Mouse (Mus musculus): Measurements from ENCODE around the gene Macrod1. TPM values are rescaled to one million over a fixed set of nuclear protein-coding genes. Genes with fewer than 3 reads are reported as not detected.

Gene Macrod1
- total RNA-seq, 2 experiments from 2014 or later = 261 to 294 TPM

GRCm38 (mm10) chr19:7239574-7239973, 183.0 kb downstream of the Macrod1 start:
- intact Hi-C loops (cut with DNase I) = loop anchor here (5.0 kb wide), 1 partner anchor 178 kb away; the partner anchor contains the start of gene 2700081O15Rik
- no peak for DNase-seq
- H3K27ac ChIP-seq = peak overlapping the region; percentile 95
- no peak for TF ChIP-seq CTCF (IDR thresholded peaks at IDR 0.05)
- H3K4me3 ChIP-seq = peak overlapping the region; percentile 88

- Histone ChIP-seq H3K27ac (peak overlapping the region; percentile 95), H3K4me3 (peak overlapping the region; percentile 88)
- intact Hi-C loops (cut with DNase I) = no loop called here
- DNase-seq = no peak
- TF ChIP-seq CTCF (IDR thresholded peaks at IDR 0.05) = no peak
These were observed 183.7 kb downstream of the Macrod1 start for GRCm38 (mm10) chr19:7240291-7240690.

- Histone ChIP-seq H3K27ac (peak within 1 kb of the TSS; percentile 95), H3K4me3 (peak within 1 kb of the TSS; percentile 88)
- intact Hi-C loops (cut with DNase I) = no loop called here
- 0 out of 2 replicates have a peak, but pooled peaks have one; percentile 2 for TF ChIP-seq CTCF (IDR thresholded peaks at IDR 0.05)
- DNase-seq = peak; percentile 95
These were observed 184.4 kb downstream of the Macrod1 start, which contains the start of gene Naa40 for GRCm38 (mm10) chr19:7240782-7241690. Gene Naa40, minus strand, starts transcription at chr19:7241183.

- TF ChIP-seq CTCF (IDR thresholded peaks at IDR 0.05) = no peak
- Histone ChIP-seq H3K4me3 (no peak overlapping the region), H3K27ac (no peak overlapping the region)
- no peak for DNase-seq
- intact Hi-C loops (cut with DNase I) = no loop called here
These were observed 189.4 kb downstream of the Macrod1 start for GRCm38 (mm10) chr19:7246021-7246420.

Other genes with a start within 250 kb of the Macrod1 start
- gene Rps6ka4, start 216.2 kb upstream of the Macrod1 start, total RNA-seq (2021) = 1 to 10 TPM; 9.3 to 9.4 TPM
- under 1 TPM; 0.46 to 0.59 TPM for gene Ccdc88b, start 198.6 kb upstream of the Macrod1 start, total RNA-seq (2021)
- gene Trmt112, start 147.1 kb upstream of the Macrod1 start, total RNA-seq (2021) = 10 to 100 TPM; 32.7 to 41.3 TPM
- 100 to 1,000 TPM; 177 to 270 TPM for gene Prdx5, start 146.7 kb upstream of the Macrod1 start, total RNA-seq (2021)
- gene Esrra, start 135.0 kb upstream of the Macrod1 start, total RNA-seq (2021) = 100 to 1,000 TPM in 1 of 2 experiments, 10 to 100 TPM in 1; 80.0 to 108 TPM
- not detected for gene Catsperz, start 131.4 kb upstream of the Macrod1 start, total RNA-seq (2021)
- gene Kcnk4, start 122.3 kb upstream of the Macrod1 start, total RNA-seq (2021) = not detected
- 10 to 100 TPM; 10.8 to 14.4 TPM for gene Bad, start 114.9 kb upstream of the Macrod1 start, total RNA-seq (2021)
- 10 to 100 TPM in 1 of 2 experiments, 1 to 10 TPM in 1; 8.2 to 13.8 TPM for gene Gpr137, start 114.3 kb upstream of the Macrod1 start, total RNA-seq (2021)
- 100 to 1,000 TPM; 121 to 127 TPM for gene Ppp1r14b, start 81.8 kb upstream of the Macrod1 start, total RNA-seq (2021)
- gene Plcb3, start 80.3 kb upstream of the Macrod1 start, total RNA-seq (2021) = 10 to 100 TPM in 1 of 2 experiments, 1 to 10 TPM in 1; 9.1 to 11.0 TPM
- 10 to 100 TPM in 1 of 2 experiments, 1 to 10 TPM in 1; 7.9 to 11.2 TPM for gene Fkbp2, start 76.3 kb upstream of the Macrod1 start, total RNA-seq (2021)
- 100 to 1,000 TPM; 142 to 219 TPM for gene Vegfb, start 69.2 kb upstream of the Macrod1 start, total RNA-seq (2021)
- 10 to 100 TPM; 35.3 to 37.6 TPM for gene Dnajc4, start 64.2 kb upstream of the Macrod1 start, total RNA-seq (2021)
- gene Nudt22, start 60.7 kb upstream of the Macrod1 start, total RNA-seq (2021) = 10 to 100 TPM; 12.8 to 15.9 TPM
- 10 to 100 TPM; 22.5 to 26.1 TPM for gene Trpt1, start 60.7 kb upstream of the Macrod1 start, total RNA-seq (2021)
- under 1 TPM; 0.71 to 0.86 TPM for gene Fermt3, start 37.3 kb upstream of the Macrod1 start, total RNA-seq (2021)
- gene Stip1, start 16.8 kb upstream of the Macrod1 start, total RNA-seq (2021) = 100 to 1,000 TPM in 1 of 2 experiments, 10 to 100 TPM in 1; 89.9 to 125 TPM
- gene Flrt1, start 48.9 kb downstream of the Macrod1 start, total RNA-seq (2021) = under 1 TPM; 0.53 to 0.54 TPM
- 10 to 100 TPM; 45.0 to 50.3 TPM for gene Otub1, start 149.5 kb downstream of the Macrod1 start, total RNA-seq (2021)
- gene Cox8a, start 160.8 kb downstream of the Macrod1 start, total RNA-seq (2021) = 100 to 1,000 TPM in 1 of 2 experiments, 10 to 100 TPM in 1; 72.4 to 113 TPM
- gene Naa40, start 184.4 kb downstream of the Macrod1 start, total RNA-seq (2021) = 10 to 100 TPM in 1 of 2 experiments, 1 to 10 TPM in 1; 10.0 to 12.7 TPM
- 1 to 10 TPM; 1.6 to 2.0 TPM for gene Rcor2, start 210.5 kb downstream of the Macrod1 start, total RNA-seq (2021)

All from gastrocnemius, adult 2 months (tissue).